Mouse (Mus musculus) liver, embryonic 16.5 days (tissue): ENCODE measurements around the gene Psma1. TPM values are rescaled to one million over a fixed set of nuclear protein-coding genes. Genes with fewer than 3 reads are reported as not detected.

ENCODE experiments used
- ATAC-seq: fragments of 200-750 bp; cut with Nextera tagmentation; 2 replicates; pipeline ENCODE4 v1.8.0; 2017; ENCODE audit warnings: low read depth, mild to moderate bottlenecking, moderate number of reproducible peaks, moderate library complexity
- H3K27ac ChIP-seq: fragments of 300-500 bp; sonication (generic); 2 replicates; pipeline ENCODE4 v1.5.1; 2014; ENCODE audit warnings: mild to moderate bottlenecking, low read length
- H3K27me3 ChIP-seq: fragments of 300-500 bp; sonication (generic); 2 replicates; pipeline ENCODE4 v1.6.1; 2014; ENCODE audit warnings: low read depth, low read length, mixed read lengths; ENCODE audit not compliant: control insufficient read depth, insufficient read depth
- H3K36me3 ChIP-seq: fragments of 300-500 bp; sonication (generic); 2 replicates; pipeline ENCODE4 v1.6.1; 2014; ENCODE audit warnings: mild to moderate bottlenecking; ENCODE audit not compliant: control insufficient read depth, insufficient read depth
- H3K4me1 ChIP-seq: fragments of 300-500 bp; sonication (generic); 2 replicates; pipeline ENCODE4 v1.6.1; 2014; ENCODE audit warnings: low read depth, low read length, mixed read lengths; ENCODE audit not compliant: control insufficient read depth
- H3K4me2 ChIP-seq: fragments of 300-500 bp; sonication (generic); 2 replicates; pipeline ENCODE4 v1.6.1; 2014; ENCODE audit warnings: low read depth, low read length, mixed read lengths
- H3K4me3 ChIP-seq: fragments of 300-500 bp; sonication (generic); 2 replicates; pipeline ENCODE4 v1.5.1; 2014; ENCODE audit warnings: low read depth, mild to moderate bottlenecking, low read length
- H3K9ac ChIP-seq: fragments of 300-500 bp; sonication (generic); 2 replicates; pipeline ENCODE4 v1.6.1; 2014; ENCODE audit warnings: low read depth, low read length
- H3K9me3 ChIP-seq: fragments of 300-500 bp; sonication (generic); replicated peaks from 2 replicates; pipeline ENCODE4 v1.6.1; 2016; ENCODE audit warnings: low read length; ENCODE audit not compliant: control insufficient read depth
- WGBS: fragments of 180-500 bp; shearing (Covaris S2); extraction: QIAGEN DNeasy Blood & Tissue Kit; methylation state at CpG from one replicate; pipeline ENCODE4 v1.1.7; 2014; ENCODE audit not compliant: insufficient replicate concordance; 5-methylcytosine and 5-hydroxymethylcytosine counted together
- polyA plus RNA-seq: library from polyadenylated mRNA; unstranded; fragments of >200 nt; fragmentation: Nextera tagmentation; extraction: Ambion mirVana; gene quantifications from 2 replicates; pipeline ENCODE4 v1.2.1, GENCODE M21; 2015

Psma1 gene
- 209 and 228 TPM in 2 replicates for polyA plus RNA-seq

- H3K27ac ChIP-seq = peak within 1 kb of the TSS; percentile 78
- peaks cover 13% of the 10 kb centered on the region for H3K4me1 ChIP-seq
- H3K9ac ChIP-seq = peak within 1 kb of the TSS; percentile 92
- H3K27me3 ChIP-seq = no peaks in the 10 kb centered on the region
- no peaks in the 10 kb centered on the region for H3K9me3 ChIP-seq
- H3K4me3 ChIP-seq = peak within 1 kb of the TSS; percentile 98
- peak within 1 kb of the TSS; percentile 82 for H3K4me2 ChIP-seq
- peaks cover 18% of the 10 kb centered on the region for H3K36me3 ChIP-seq
- WGBS = 0% methylated on average over 39 of the region's 39 CpGs
- peak; percentile 92 for ATAC-seq
Measured at GRCm38 (mm10) chr7:114276005-114276752, at the start of gene Psma1. Psma1 (minus strand) TSS chr7:114276118.

- H3K9me3 ChIP-seq = no peaks in the 10 kb centered on the region
- H3K9ac ChIP-seq = no peak overlapping the region
- no peaks in the 10 kb centered on the region for H3K36me3 ChIP-seq
- peak overlapping the region; percentile 80 for H3K27ac ChIP-seq
- H3K4me3 ChIP-seq = no peak overlapping the region
- H3K4me2 ChIP-seq = no peak overlapping the region
- peak; percentile 58 for ATAC-seq
- H3K4me1 ChIP-seq = no peaks in the 10 kb centered on the region; the same call in none of the 2 replicates
- no peaks in the 10 kb centered on the region for H3K27me3 ChIP-seq
- 14% methylated on average over 1 of the region's 1 CpGs for WGBS
Measured at GRCm38 (mm10) chr7:114323527-114323926, 47.6 kb upstream of the Psma1 start.

- Histone ChIP-seq H3K36me3 (no peaks in the 10 kb centered on the region), H3K27me3 (no peaks in the 10 kb centered on the region), H3K4me3 (no peak overlapping the region), H3K9ac (no peak overlapping the region), H3K9me3 (no peaks in the 10 kb centered on the region), H3K27ac (peak overlapping the region; percentile 79), H3K4me2 (no peak overlapping the region), H3K4me1 (no peaks in the 10 kb centered on the region; the same call in none of the 2 replicates)
- peak; percentile 95 for ATAC-seq
- WGBS = 50% methylated on average over 9 of the region's 9 CpGs
Measured at GRCm38 (mm10) chr7:114322531-114323441, 46.9 kb upstream of the Psma1 start.

- Histone ChIP-seq H3K27me3 (no peaks in the 10 kb centered on the region), H3K9me3 (no peaks in the 10 kb centered on the region), H3K4me3 (no peak overlapping the region), H3K36me3 (no peaks in the 10 kb centered on the region), H3K4me1 (no peaks in the 10 kb centered on the region; the same call in none of the 2 replicates), H3K27ac (no peak overlapping the region), H3K4me2 (no peak overlapping the region), H3K9ac (no peak overlapping the region)
- no peak for ATAC-seq
- 65% methylated on average over 5 of the region's 5 CpGs for WGBS
Measured at GRCm38 (mm10) chr7:114321694-114322372, 45.9 kb upstream of the Psma1 start.

GRCm38 (mm10) chr7:114317896-114318295 lies 42.0 kb upstream of the Psma1 start:
- H3K9me3 ChIP-seq = no peaks in the 10 kb centered on the region
- no peaks in the 10 kb centered on the region; the same call in none of the 2 replicates for H3K4me1 ChIP-seq
- peak overlapping the region; percentile 73 for H3K27ac ChIP-seq
- no peak for ATAC-seq
- WGBS = 45% methylated on average over 4 of the region's 4 CpGs
- no peaks in the 10 kb centered on the region for H3K27me3 ChIP-seq
- no peak overlapping the region for H3K4me2 ChIP-seq
- no peak overlapping the region for H3K4me3 ChIP-seq
- no peak overlapping the region for H3K9ac ChIP-seq
- H3K36me3 ChIP-seq = no peaks in the 10 kb centered on the region

DNA sequence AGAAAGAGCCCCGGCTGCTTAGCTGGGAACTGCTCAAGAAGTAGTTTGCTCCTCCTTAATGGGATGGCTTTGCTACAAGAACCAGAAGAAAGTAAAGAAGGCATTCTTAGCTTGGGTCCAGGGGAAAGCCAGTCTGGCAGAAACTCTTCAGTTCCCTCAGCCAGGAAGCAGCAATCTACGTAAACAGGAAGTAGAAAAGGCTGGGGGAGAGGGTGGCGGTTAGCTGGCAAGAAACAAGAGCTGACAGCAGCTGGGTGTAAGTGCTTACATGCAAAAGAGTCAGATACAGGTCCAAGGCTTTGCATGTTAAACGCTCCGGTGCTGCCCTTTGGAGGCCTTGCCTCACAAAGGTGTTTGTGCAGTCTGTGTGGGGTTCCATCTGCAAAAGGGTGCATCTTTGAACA lies 41.5 kb upstream of the Psma1 start:
- Histone ChIP-seq H3K4me3 (no peak overlapping the region), H3K4me2 (no peak overlapping the region), H3K27ac (peak overlapping the region; percentile 73), H3K4me1 (no peaks in the 10 kb centered on the region; the same call in none of the 2 replicates), H3K36me3 (no peaks in the 10 kb centered on the region), H3K9me3 (no peaks in the 10 kb centered on the region), H3K9ac (no peak overlapping the region), H3K27me3 (no peaks in the 10 kb centered on the region)
- 22% methylated on average over 5 of the region's 5 CpGs for WGBS
- ATAC-seq = peak; percentile 50; the same call in 1 of the 2 replicates

DNA sequence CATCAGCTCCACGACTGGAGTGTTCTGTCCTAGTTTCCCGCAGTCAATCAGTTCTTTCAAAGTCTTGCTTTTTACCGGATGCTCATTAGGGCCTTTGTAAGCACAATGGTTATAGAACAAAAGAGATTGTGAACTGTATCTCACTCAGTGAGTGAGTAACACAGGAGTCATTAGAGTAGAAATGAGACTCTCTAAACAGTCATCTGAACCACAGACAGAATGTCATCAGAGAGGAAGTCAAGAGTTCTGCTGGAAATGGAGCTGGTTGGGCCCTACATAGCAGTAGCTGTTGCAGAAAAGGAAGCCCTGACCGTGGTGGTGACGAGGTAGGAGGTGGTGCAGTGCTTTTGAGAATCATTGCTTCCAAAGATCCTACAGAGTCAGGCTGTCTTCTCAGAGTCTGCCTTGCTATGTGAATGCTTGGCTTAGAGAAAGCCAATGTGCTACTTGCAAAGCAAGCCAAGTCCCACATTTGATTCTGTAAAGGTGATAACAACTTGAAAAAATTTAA lies 40.5 kb upstream of the Psma1 start:
- Histone ChIP-seq H3K27ac (peak overlapping the region; percentile 73), H3K9me3 (no peaks in the 10 kb centered on the region), H3K4me2 (no peak overlapping the region), H3K9ac (no peak overlapping the region), H3K4me3 (no peak overlapping the region), H3K4me1 (no peaks in the 10 kb centered on the region; the same call in 1 of the 2 replicates), H3K36me3 (no peaks in the 10 kb centered on the region), H3K27me3 (no peaks in the 10 kb centered on the region)
- ATAC-seq = 0 out of 2 replicates have a peak, but pooled peaks have one; percentile 27
- 32% methylated on average over 5 of the region's 5 CpGs for WGBS

- H3K9me3 ChIP-seq = no peaks in the 10 kb centered on the region
- H3K27me3 ChIP-seq = no peaks in the 10 kb centered on the region
- H3K27ac ChIP-seq = no peak overlapping the region
- no peak overlapping the region; the same call in 1 of the 2 replicates for H3K4me2 ChIP-seq
- H3K36me3 ChIP-seq = no peaks in the 10 kb centered on the region
- H3K4me1 ChIP-seq = peaks cover 3% of the 10 kb centered on the region
- WGBS = 67% methylated on average over 5 of the region's 5 CpGs
- H3K9ac ChIP-seq = no peak overlapping the region
- peak; percentile 93 for ATAC-seq
- H3K4me3 ChIP-seq = no peak overlapping the region
Measured at GRCm38 (mm10) chr7:114311209-114311608, 35.3 kb upstream of the Psma1 start.
